Mouse (Mus musculus) neural tube, embryonic 14.5 days (tissue): ENCODE results near the gene Spaca9. TPM values are rescaled to one million over a fixed set of nuclear protein-coding genes. Genes with fewer than 3 reads are reported as not detected.

ENCODE experiments used
- ATAC-seq: fragments of 200-750 bp; cut with Nextera tagmentation; 2 replicates; pipeline ENCODE4 v1.8.0; 2017; ENCODE audit warnings: low read depth, mild to moderate bottlenecking, moderate TSS enrichment, moderate library complexity
- H3K27ac ChIP-seq: fragments of 300-500 bp; sonication (generic); 2 replicates; pipeline ENCODE4 v1.5.1; 2014; ENCODE audit warnings: low read depth, mild to moderate bottlenecking, control low read depth, low read length, moderate library complexity, mixed read lengths
- H3K27me3 ChIP-seq: fragments of 300-500 bp; sonication (generic); 2 replicates; pipeline ENCODE4 v1.6.1; 2014; ENCODE audit warnings: low read length; ENCODE audit not compliant: control insufficient read depth, insufficient read depth
- H3K36me3 ChIP-seq: fragments of 300-500 bp; sonication (generic); 2 replicates; pipeline ENCODE4 v1.6.1; 2014; ENCODE audit warnings: low read length, mixed read lengths; ENCODE audit not compliant: control insufficient read depth, insufficient read depth
- H3K4me1 ChIP-seq: fragments of 300-500 bp; sonication (generic); 2 replicates; pipeline ENCODE4 v1.6.1; 2014; ENCODE audit warnings: low read length; ENCODE audit not compliant: control insufficient read depth, insufficient read depth
- H3K4me2 ChIP-seq: fragments of 300-500 bp; sonication (generic); 2 replicates; pipeline ENCODE4 v1.6.1; 2014; ENCODE audit warnings: mild to moderate bottlenecking, low read depth, low read length, control low read depth
- H3K4me3 ChIP-seq: fragments of 300-500 bp; sonication (generic); 2 replicates; pipeline ENCODE4 v1.5.1; 2014; ENCODE audit warnings: low read depth, low read length, control low read depth, mixed read lengths
- H3K9ac ChIP-seq: fragments of 300-500 bp; sonication (generic); replicated peaks from 2 replicates; pipeline ENCODE4 v1.6.1; 2014; ENCODE audit warnings: low read depth, mild to moderate bottlenecking, control low read depth, low read length, mixed read lengths
- H3K9me3 ChIP-seq: fragments of 300-500 bp; sonication (generic); 2 replicates; pipeline ENCODE4 v1.6.1; 2016; ENCODE audit warnings: low read length; ENCODE audit not compliant: control insufficient read depth
- WGBS: fragments of 180-500 bp; shearing (Covaris S2); extraction: QIAGEN DNeasy Blood & Tissue Kit; methylation state at CpG from one replicate; pipeline ENCODE4 v1.1.7; 2014; 5-methylcytosine and 5-hydroxymethylcytosine counted together
- polyA plus RNA-seq: library from polyadenylated mRNA; unstranded; fragments of >200 nt; fragmentation: Nextera tagmentation; extraction: Ambion mirVana; gene quantifications from 2 replicates; pipeline ENCODE4 v1.2.1, GENCODE M21; 2014

The Spaca9 gene
- polyA plus RNA-seq, 1 experiment from 2014 or later, result 1.6 TPM

GRCm38 (mm10) chr2:28723912-28724311, 24.4 kb upstream of the Spaca9 start:
- Histone ChIP-seq H3K27ac (no peak overlapping the region), H3K9me3 (no peaks in the 10 kb centered on the region), H3K27me3 (no peaks in the 10 kb centered on the region), H3K36me3 (no peaks in the 10 kb centered on the region), H3K4me2 (no peak overlapping the region), H3K4me3 (no peak overlapping the region), H3K9ac (no peak overlapping the region), H3K4me1 (peaks cover 13% of the 10 kb centered on the region)
- no peak for ATAC-seq
- WGBS, result 60% methylated on average over 9 of the region's 9 CpGs

GRCm38 (mm10) chr2:28722419-28722818, 22.9 kb upstream of the Spaca9 start:
- ATAC-seq, result no peak
- peaks cover 3% of the 10 kb centered on the region for H3K4me1 ChIP-seq
- 84% methylated on average over 8 of the region's 8 CpGs for WGBS

GRCm38 (mm10) chr2:28713036-28713435, 13.5 kb upstream of the Spaca9 start:
- Histone ChIP-seq H3K27ac (no peak overlapping the region), H3K9me3 (no peaks in the 10 kb centered on the region), H3K36me3 (no peaks in the 10 kb centered on the region), H3K4me1 (no peaks in the 10 kb centered on the region), H3K9ac (no peak overlapping the region), H3K4me2 (no peak overlapping the region), H3K4me3 (no peak overlapping the region), H3K27me3 (no peaks in the 10 kb centered on the region)
- WGBS, result 76% methylated on average over 8 of the region's 8 CpGs
- ATAC-seq, result no peak

More at GRCm38 (mm10) chr2:28722419-28722818, 22.9 kb upstream of the Spaca9 start:
- H3K27ac ChIP-seq, result no peak overlapping the region
- no peak overlapping the region for H3K4me2 ChIP-seq
- H3K9me3 ChIP-seq, result no peaks in the 10 kb centered on the region
- no peaks in the 10 kb centered on the region for H3K36me3 ChIP-seq
- no peaks in the 10 kb centered on the region for H3K27me3 ChIP-seq
- no peak overlapping the region for H3K4me3 ChIP-seq
- no peak overlapping the region for H3K9ac ChIP-seq

- no peak overlapping the region for H3K27ac ChIP-seq
- WGBS, result 70% methylated on average over 6 of the region's 6 CpGs
- no peak for ATAC-seq
These were observed 7.3 kb upstream of the Spaca9 start for GRCm38 (mm10) chr2:28706787-28707186.

GRCm38 (mm10) chr2:28706106-28706636, 6.6 kb upstream of the Spaca9 start:
- H3K9ac ChIP-seq, result no peak overlapping the region
- no peak overlapping the region for H3K4me3 ChIP-seq
- H3K4me2 ChIP-seq, result no peak overlapping the region
- WGBS, result 56% methylated on average over 8 of the region's 8 CpGs
- H3K9me3 ChIP-seq, result no peaks in the 10 kb centered on the region
- no peak for ATAC-seq
- H3K27ac ChIP-seq, result no peak overlapping the region
- H3K36me3 ChIP-seq, result no peaks in the 10 kb centered on the region
- no peaks in the 10 kb centered on the region for H3K27me3 ChIP-seq
- H3K4me1 ChIP-seq, result no peaks in the 10 kb centered on the region

More at GRCm38 (mm10) chr2:28706787-28707186, 7.3 kb upstream of the Spaca9 start:
- no peak overlapping the region for H3K9ac ChIP-seq
- no peak overlapping the region for H3K4me3 ChIP-seq
- no peaks in the 10 kb centered on the region for H3K9me3 ChIP-seq
- H3K36me3 ChIP-seq, result no peaks in the 10 kb centered on the region
- no peak overlapping the region for H3K4me2 ChIP-seq
- H3K4me1 ChIP-seq, result no peaks in the 10 kb centered on the region
- H3K27me3 ChIP-seq, result no peaks in the 10 kb centered on the region

- no peak overlapping the region for H3K27ac ChIP-seq
- no peak for ATAC-seq
- H3K9me3 ChIP-seq, result no peaks in the 10 kb centered on the region
- no peak overlapping the region for H3K9ac ChIP-seq
- H3K4me1 ChIP-seq, result peaks cover 4% of the 10 kb centered on the region; the same call in 1 of the 2 replicates
- H3K27me3 ChIP-seq, result no peaks in the 10 kb centered on the region
- H3K36me3 ChIP-seq, result no peaks in the 10 kb centered on the region
- H3K4me3 ChIP-seq, result no peak overlapping the region
- WGBS, result 76% methylated on average over 8 of the region's 8 CpGs
- no peak overlapping the region for H3K4me2 ChIP-seq
These were observed 2.2 kb upstream of the Spaca9 start for GRCm38 (mm10) chr2:28701646-28702262.

- no peak for ATAC-seq
- H3K9me3 ChIP-seq, result no peaks in the 10 kb centered on the region
- H3K4me2 ChIP-seq, result no peak overlapping the region
- H3K9ac ChIP-seq, result no peak overlapping the region
- H3K36me3 ChIP-seq, result no peaks in the 10 kb centered on the region
- peaks cover 4% of the 10 kb centered on the region; the same call in 1 of the 2 replicates for H3K4me1 ChIP-seq
- WGBS, result 78% methylated on average over 5 of the region's 5 CpGs
- no peak overlapping the region for H3K27ac ChIP-seq
- no peak overlapping the region for H3K4me3 ChIP-seq
- no peaks in the 10 kb centered on the region for H3K27me3 ChIP-seq
These were observed 961 bp downstream of the Spaca9 start for GRCm38 (mm10) chr2:28698566-28698965.

- Histone ChIP-seq H3K27me3 (no peaks in the 10 kb centered on the region), H3K4me2 (no peak overlapping the region), H3K9me3 (no peaks in the 10 kb centered on the region), H3K36me3 (peaks cover 5% of the 10 kb centered on the region), H3K4me1 (no peaks in the 10 kb centered on the region), H3K9ac (no peak overlapping the region), H3K27ac (no peak overlapping the region), H3K4me3 (no peak overlapping the region)
- ATAC-seq, result no peak
- WGBS, result 72% methylated on average over 9 of the region's 9 CpGs
These were observed 6.8 kb downstream of the Spaca9 start for GRCm38 (mm10) chr2:28692692-28693091.

GRCm38 (mm10) chr2:28688431-28688830, 11.1 kb downstream of the Spaca9 start:
- Histone ChIP-seq H3K4me2 (no peak overlapping the region), H3K36me3 (peaks cover 47% of the 10 kb centered on the region), H3K27ac (no peak overlapping the region), H3K9ac (no peak overlapping the region), H3K4me1 (no peaks in the 10 kb centered on the region), H3K27me3 (no peaks in the 10 kb centered on the region), H3K4me3 (no peak overlapping the region), H3K9me3 (no peaks in the 10 kb centered on the region)
- ATAC-seq, result no peak
- WGBS, result 33% methylated on average over 3 of the region's 3 CpGs
